Mouse (Mus musculus) gastrocnemius, adult 18-20 months (tissue): ENCODE data around the gene Slc26a10. TPM values are rescaled to one million over a fixed set of nuclear protein-coding genes. Genes with fewer than 3 reads are reported as not detected.
"Not testable (repeated sequence)": the region's sequence is repeated elsewhere in the genome, so short reads cannot be mapped to it uniquely, and the experiment has no call there.

ENCODE experiments used
- DNase-seq: peaks from one replicate; pipeline ENCODE4 v3.0.0; 2021; ENCODE audit warnings: low spot score
- total RNA-seq, 2 experiments: library from RNA; stranded (reverse); gene quantifications; 2 replicates each; pipeline ENCODE4 v1.2.3; 2021

Gene Slc26a10
- total RNA-seq, 2 experiments from 2014 or later = 1.6 to 2.9 TPM

- no peak for DNase-seq
Measured at GRCm38 (mm10) chr10:127135118-127135836, 45.2 kb downstream of the Slc26a10 start.

GRCm38 (mm10) chr10:127134394-127135035 lies 45.9 kb downstream of the Slc26a10 start:
- DNase-seq = not testable (repeated sequence)

GRCm38 (mm10) chr10:127132469-127132868 lies 48.0 kb downstream of the Slc26a10 start:
- DNase-seq = no peak

GRCm38 (mm10) chr10:127129431-127129830 lies 51.0 kb downstream of the Slc26a10 start:
- DNase-seq = no peak

GRCm38 (mm10) chr10:127127711-127128279 lies 52.6 kb downstream of the Slc26a10 start:
- DNase-seq = no peak

- DNase-seq = no peak
Measured at GRCm38 (mm10) chr10:127126579-127126978, 53.9 kb downstream of the Slc26a10 start.

- DNase-seq = no peak
Measured at GRCm38 (mm10) chr10:127125210-127126001, 55.0 kb downstream of the Slc26a10 start.

GRCm38 (mm10) chr10:127123436-127123805 lies 57.0 kb downstream of the Slc26a10 start:
- peak; percentile 64 for DNase-seq

- DNase-seq = no peak
Measured at GRCm38 (mm10) chr10:127122784-127123435, 57.5 kb downstream of the Slc26a10 start.

- DNase-seq = no peak
Measured at GRCm38 (mm10) chr10:127122018-127122417, 58.4 kb downstream of the Slc26a10 start.

Other genes with a start within 250 kb of the Slc26a10 start
- 100 to 1,000 TPM in 1 of 2 experiments, 10 to 100 TPM in 1; 84.5 to 110 TPM for gene Ctdsp2, start 201.9 kb downstream of the Slc26a10 start, total RNA-seq
- 1 to 10 TPM; 2.9 to 3.6 TPM for gene Avil, start 179.9 kb downstream of the Slc26a10 start, total RNA-seq
- 10 to 100 TPM; 20.4 to 22.4 TPM for gene Tsfm, start 149.8 kb downstream of the Slc26a10 start, total RNA-seq
- 1 to 10 TPM; 8.6 to 9.1 TPM for gene Mettl1, start 139.2 kb downstream of the Slc26a10 start, total RNA-seq
- under 1 TPM in 1 of 2 experiments, not detected in 1; 0.09 TPM for gene Eef1akmt3, start 139.1 kb downstream of the Slc26a10 start, total RNA-seq
- under 1 TPM in 1 of 2 experiments, not detected in 1; 0.19 TPM for gene Cyp27b1, start 132.4 kb downstream of the Slc26a10 start, total RNA-seq
- gene March9, start 120.5 kb downstream of the Slc26a10 start, total RNA-seq = 1 to 10 TPM in 1 of 2 experiments, under 1 TPM in 1; 0.39 to 1.0 TPM
- 10 to 100 TPM; 42.2 to 45.6 TPM for gene Cdk4, start 117.1 kb downstream of the Slc26a10 start, total RNA-seq
- 10 to 100 TPM; 22.4 to 23.4 TPM for gene Tspan31, start 110.4 kb downstream of the Slc26a10 start, total RNA-seq
- gene Agap2, start 105.4 kb downstream of the Slc26a10 start, total RNA-seq = 1 to 10 TPM; 1.3 to 1.7 TPM
- 10 to 100 TPM; 11.3 to 13.5 TPM for gene Os9, start 59.5 kb downstream of the Slc26a10 start, total RNA-seq
- under 1 TPM; 0.39 to 0.93 TPM for gene B4galnt1, start 15.4 kb downstream of the Slc26a10 start, total RNA-seq
- gene Arhgef25, start 9.4 kb upstream of the Slc26a10 start, total RNA-seq = 1 to 10 TPM; 7.4 to 9.5 TPM
- 10 to 100 TPM; 20.0 to 27.3 TPM for gene Dtx3, start 15.1 kb upstream of the Slc26a10 start, total RNA-seq
- 1 to 10 TPM; 7.4 to 8.2 TPM for gene Pip4k2c, start 30.9 kb upstream of the Slc26a10 start, total RNA-seq
- gene Kif5a, start 82.7 kb upstream of the Slc26a10 start, total RNA-seq = under 1 TPM; 0.21 to 0.37 TPM
- 10 to 100 TPM; 96.1 to 97.2 TPM for gene Dctn2, start 85.7 kb upstream of the Slc26a10 start, total RNA-seq
- gene Mbd6, start 108.4 kb upstream of the Slc26a10 start, total RNA-seq = 10 to 100 TPM; 14.6 to 15.7 TPM
- 10 to 100 TPM; 67.5 to 68.8 TPM for gene Mars, start 131.1 kb upstream of the Slc26a10 start, total RNA-seq
- gene Arhgap9, start 141.3 kb upstream of the Slc26a10 start, total RNA-seq = under 1 TPM; 0.46 to 0.83 TPM
- gene Gli1, start 161.3 kb upstream of the Slc26a10 start, total RNA-seq = under 1 TPM; 0.41 to 0.74 TPM
- gene Inhbe, start 173.8 kb upstream of the Slc26a10 start, total RNA-seq = not detected
- gene Inhbc, start 189.8 kb upstream of the Slc26a10 start, total RNA-seq = not detected
- 100 to 1,000 TPM; 133 to 135 TPM for gene R3hdm2, start 199.7 kb upstream of the Slc26a10 start, total RNA-seq